Mouse (Mus musculus) liver, embryonic 11.5 days (tissue): ENCODE results near the gene Olfr1450. TPM values are rescaled to one million over a fixed set of nuclear protein-coding genes. Genes with fewer than 3 reads are reported as not detected.
"Not testable (repeated sequence)": the region's sequence is repeated elsewhere in the genome, so short reads cannot be mapped to it uniquely, and the experiment has no call there.

Experiments used
- ATAC-seq: fragments of 200-750 bp; cut with Nextera tagmentation; replicated peaks from 2 replicates; pipeline ENCODE4 v1.8.0; 2017; ENCODE audit warnings: moderate number of reproducible peaks, mild to moderate bottlenecking, moderate TSS enrichment, moderate library complexity; ENCODE audit not compliant: low FRiP score
- DNase-seq: peaks from one replicate; pipeline ENCODE4 v3.0.0-alpha.2; 2017; ENCODE audit warnings: low spot score
- H3K27ac ChIP-seq: fragments of 300-500 bp; sonication (generic); 2 replicates; pipeline ENCODE4 v1.5.1; 2014; ENCODE audit warnings: mild to moderate bottlenecking, low read depth, low read length, control low read depth
- H3K27me3 ChIP-seq: fragments of 300-500 bp; sonication (generic); replicated peaks from 2 replicates; pipeline ENCODE4 v1.6.1; 2014; ENCODE audit warnings: low read length, mixed read lengths; ENCODE audit not compliant: control insufficient read depth, insufficient read depth
- H3K36me3 ChIP-seq: fragments of 300-500 bp; sonication (generic); 2 replicates; pipeline ENCODE4 v1.6.1; 2014; ENCODE audit warnings: mild to moderate bottlenecking, low read length, moderate library complexity, mixed read lengths; ENCODE audit not compliant: control insufficient read depth, insufficient read depth
- H3K4me1 ChIP-seq: fragments of 300-500 bp; sonication (generic); replicated peaks from 2 replicates; pipeline ENCODE4 v1.6.1; 2014; ENCODE audit warnings: low read length, mixed read lengths; ENCODE audit not compliant: control insufficient read depth, insufficient read depth
- H3K4me2 ChIP-seq: fragments of 300-500 bp; sonication (generic); 2 replicates; pipeline ENCODE4 v1.6.1; 2014; ENCODE audit warnings: mild to moderate bottlenecking, control low read depth, moderate library complexity
- H3K4me3 ChIP-seq: fragments of 300-500 bp; sonication (generic); 2 replicates; pipeline ENCODE4 v1.5.1; 2014; ENCODE audit warnings: low read depth, low read length, control low read depth
- H3K9ac ChIP-seq: fragments of 300-500 bp; sonication (generic); 2 replicates; pipeline ENCODE4 v1.6.1; 2014; ENCODE audit warnings: low read depth, low read length, control low read depth
- H3K9me3 ChIP-seq: fragments of 300-500 bp; sonication (generic); 2 replicates; pipeline ENCODE4 v1.6.1; 2016; ENCODE audit warnings: low read length, inconsistent platforms, mixed read lengths; ENCODE audit not compliant: control insufficient read depth
- WGBS: fragments of 180-500 bp; shearing (Covaris S2); extraction: QIAGEN DNeasy Blood & Tissue Kit; methylation state at CpG from one replicate; pipeline ENCODE4 v1.1.7; 2014; 5-methylcytosine and 5-hydroxymethylcytosine counted together
- polyA plus RNA-seq: library from polyadenylated mRNA; unstranded; fragments of >200 nt; fragmentation: Nextera tagmentation; extraction: Ambion mirVana; gene quantifications from 2 replicates; pipeline ENCODE4 v1.2.1, GENCODE M21; 2014

The Olfr1450 gene
- polyA plus RNA-seq, result not detected in 2 replicates

GRCm38 (mm10) chr19:12949958-12950357 lies at the start of gene Olfr1450:
Gene Olfr1450, plus strand, starts transcription at chr19:12950258.
- no peak within 1 kb of the TSS for H3K27ac ChIP-seq
- no peak for ATAC-seq
- no peaks in the 10 kb centered on the region for H3K4me1 ChIP-seq
- H3K9me3 ChIP-seq, result peaks cover 4% of the 10 kb centered on the region; the same call in 1 of the 2 replicates
- H3K27me3 ChIP-seq, result no peaks in the 10 kb centered on the region
- 84% methylated on average over 1 of the region's 1 CpGs for WGBS
- no peaks in the 10 kb centered on the region for H3K36me3 ChIP-seq
- H3K9ac ChIP-seq, result no peak within 1 kb of the TSS
- no peak for DNase-seq
- no peak within 1 kb of the TSS for H3K4me3 ChIP-seq
- H3K4me2 ChIP-seq, result no peak within 1 kb of the TSS

DNA sequence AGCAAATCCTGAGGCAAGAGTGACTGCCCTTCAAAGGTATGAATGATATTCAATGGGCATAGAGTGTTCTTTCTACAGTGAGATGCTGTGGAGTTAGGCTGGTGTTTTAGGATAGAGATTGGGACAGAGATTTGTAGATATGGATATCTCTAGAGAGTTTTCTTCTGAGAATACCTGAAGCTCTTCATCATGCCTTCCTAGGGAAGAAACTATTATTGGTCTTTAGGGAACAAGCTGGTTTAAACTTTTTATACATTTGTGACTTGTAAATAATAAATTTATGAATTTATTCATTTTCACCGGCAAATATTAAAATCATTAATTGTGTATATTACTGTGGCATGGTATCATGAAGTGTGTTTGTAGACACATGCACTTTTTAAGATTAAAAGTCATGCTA lies 46.4 kb upstream of the Olfr1450 start, which contains the start of gene Olfr1447:
TSS of gene Olfr1447 (minus strand) at position 101 of the 400 bp plus-strand sequence.
- no peaks in the 10 kb centered on the region for H3K36me3 ChIP-seq
- no peaks in the 10 kb centered on the region for H3K27me3 ChIP-seq
- H3K27ac ChIP-seq, result no peak within 1 kb of the TSS
- H3K4me1 ChIP-seq, result no peaks in the 10 kb centered on the region
- ATAC-seq (no peak), DNase-seq (no peak)
- no peaks in the 10 kb centered on the region for H3K9me3 ChIP-seq
- H3K4me2 ChIP-seq, result no peak within 1 kb of the TSS
- 75% methylated on average over 1 of the region's 1 CpGs for WGBS
- H3K4me3 ChIP-seq, result no peak within 1 kb of the TSS
- H3K9ac ChIP-seq, result no peak within 1 kb of the TSS

DNA sequence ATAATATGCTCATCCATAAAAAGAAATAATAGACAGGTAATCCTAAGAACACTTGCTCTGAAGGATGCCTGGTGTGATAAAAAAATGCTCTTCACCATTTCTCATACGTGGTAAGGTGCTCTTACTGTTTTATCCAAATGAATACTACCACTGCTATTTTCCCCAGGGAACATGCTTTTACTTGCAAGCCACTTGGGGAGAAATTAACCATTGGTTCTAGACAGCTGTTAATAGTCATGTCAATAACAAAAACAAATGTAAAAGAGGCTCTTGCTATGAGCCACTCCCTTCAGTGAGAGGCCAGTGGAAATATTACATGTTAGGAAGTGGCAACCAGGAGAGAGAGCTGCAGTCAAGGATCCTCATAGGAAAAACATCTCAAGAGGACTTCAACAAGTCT lies 25.7 kb upstream of the Olfr1450 start, which contains the start of gene Olfr1448:
TSS of gene Olfr1448 (minus strand) at position 101 of the 400 bp plus-strand sequence.
- no peak within 1 kb of the TSS for H3K4me3 ChIP-seq
- no peaks in the 10 kb centered on the region for H3K9me3 ChIP-seq
- H3K27ac ChIP-seq, result no peak within 1 kb of the TSS
- no peak within 1 kb of the TSS for H3K9ac ChIP-seq
- ATAC-seq (no peak), DNase-seq (no peak)
- no peaks in the 10 kb centered on the region for H3K36me3 ChIP-seq
- no peaks in the 10 kb centered on the region for H3K27me3 ChIP-seq
- 65% methylated on average over 1 of the region's 1 CpGs for WGBS
- no peak within 1 kb of the TSS for H3K4me2 ChIP-seq
- H3K4me1 ChIP-seq, result no peaks in the 10 kb centered on the region

- ATAC-seq, result no peak
- no peak within 1 kb of the TSS for H3K4me3 ChIP-seq
- no peaks in the 10 kb centered on the region for H3K27me3 ChIP-seq
- H3K27ac ChIP-seq, result no peak within 1 kb of the TSS
- no peak within 1 kb of the TSS for H3K9ac ChIP-seq
- H3K4me2 ChIP-seq, result no peak within 1 kb of the TSS
- no peak for DNase-seq
- H3K36me3 ChIP-seq, result no peaks in the 10 kb centered on the region
- no peaks in the 10 kb centered on the region for H3K4me1 ChIP-seq
- H3K9me3 ChIP-seq, result no peaks in the 10 kb centered on the region
Observed at GRCm38 (mm10) chr19:12930540-12930939, 19.5 kb upstream of the Olfr1450 start, which contains the start of gene Olfr1449. Gene Olfr1449, plus strand, starts transcription at chr19:12930840.

DNA sequence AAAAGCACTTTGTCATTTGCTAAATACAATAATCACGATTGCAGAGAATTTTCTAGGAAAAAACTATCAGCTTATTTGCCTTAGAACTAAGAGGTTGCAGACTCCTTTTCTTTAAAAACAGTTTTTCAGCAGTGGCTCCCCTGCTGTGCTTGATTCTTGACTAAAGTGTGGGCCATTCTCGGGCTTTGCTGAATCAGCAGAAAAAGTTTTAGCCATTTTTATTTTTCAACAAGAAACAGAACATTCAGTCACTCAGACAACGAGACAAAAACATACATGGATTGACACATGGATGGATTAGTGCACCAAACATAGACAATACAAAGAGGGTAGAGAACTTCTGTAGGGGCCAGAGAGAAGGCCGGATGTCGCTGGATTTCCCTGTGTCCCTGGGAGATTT lies 20.0 kb downstream of the Olfr1450 start:
- H3K36me3 ChIP-seq, H3K4me3 ChIP-seq, H3K27me3 ChIP-seq, ATAC-seq, H3K4me2 ChIP-seq, H3K27ac ChIP-seq, DNase-seq, H3K9ac ChIP-seq, H3K9me3 ChIP-seq, H3K4me1 ChIP-seq: not testable (repeated sequence)
- 81% methylated on average over 5 of the region's 5 CpGs for WGBS

DNA sequence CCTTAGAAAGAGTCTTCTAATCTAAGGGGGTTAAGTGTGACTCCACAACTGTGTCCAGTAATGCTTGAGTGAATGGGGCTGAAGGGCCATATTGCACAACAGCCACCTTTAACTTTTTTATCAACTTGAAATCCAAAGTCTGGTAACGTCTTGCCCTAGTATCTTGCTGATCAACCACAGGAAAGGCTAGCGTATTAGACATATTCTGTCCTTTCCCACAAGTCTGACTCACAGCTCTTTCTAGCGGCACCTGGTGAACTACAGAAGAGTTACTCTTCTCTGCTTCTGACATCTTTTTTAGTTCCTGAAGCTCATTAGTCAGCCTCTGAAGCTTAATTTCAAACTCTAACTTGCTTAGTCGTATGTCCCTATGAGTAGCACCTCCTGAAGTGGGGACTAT lies 42.3 kb downstream of the Olfr1450 start:
- not testable (repeated sequence) for H3K4me2 ChIP-seq, H3K27ac ChIP-seq, ATAC-seq, H3K9me3 ChIP-seq, H3K36me3 ChIP-seq, H3K4me3 ChIP-seq, H3K9ac ChIP-seq, H3K27me3 ChIP-seq, H3K4me1 ChIP-seq, DNase-seq
- 89% methylated on average over 4 of the region's 4 CpGs for WGBS

- Histone ChIP-seq H3K4me2 (no peak within 1 kb of the TSS), H3K27me3 (no peaks in the 10 kb centered on the region), H3K9ac (no peak within 1 kb of the TSS), H3K4me1 (no peaks in the 10 kb centered on the region), H3K4me3 (no peak within 1 kb of the TSS), H3K27ac (no peak within 1 kb of the TSS), H3K9me3 (no peaks in the 10 kb centered on the region), H3K36me3 (no peaks in the 10 kb centered on the region)
- DNase-seq (no peak), ATAC-seq (no peak)
- WGBS, result 65% methylated on average over 2 of the region's 2 CpGs
Observed at GRCm38 (mm10) chr19:12994714-12995113, 44.7 kb downstream of the Olfr1450 start, which contains the start of gene Olfr1451. Gene Olfr1451, plus strand, starts transcription at chr19:12995014.

Other genes starting within 250 kb of the Olfr1450 start
- gene Cntf, start 184.6 kb upstream of the Olfr1450 start, polyA plus RNA-seq, result 0.27 and 0.78 TPM in 2 replicates
- 7.0 and 7.4 TPM in 2 replicates for gene Zfp91, start 154.1 kb upstream of the Olfr1450 start, polyA plus RNA-seq
- gene Lpxn, start 154.1 kb upstream of the Olfr1450 start, polyA plus RNA-seq, result 1.5 and 2.1 TPM in 2 replicates
- not detected in 2 replicates for gene Gm5244, start 103.6 kb upstream of the Olfr1450 start, polyA plus RNA-seq
- not detected in 2 replicates for gene Olfr1444, start 93.0 kb upstream of the Olfr1450 start, polyA plus RNA-seq
- not detected in 2 replicates for gene Olfr1445, start 66.4 kb upstream of the Olfr1450 start, polyA plus RNA-seq
- not detected in 2 replicates for gene Olfr1446, start 56.7 kb upstream of the Olfr1450 start, polyA plus RNA-seq
- not detected in 2 replicates for gene Olfr1447, start 46.5 kb upstream of the Olfr1450 start, polyA plus RNA-seq
- not detected in 2 replicates for gene Olfr1448, start 25.8 kb upstream of the Olfr1450 start, polyA plus RNA-seq
- not detected in 2 replicates for gene Olfr1449, start 19.4 kb upstream of the Olfr1450 start, polyA plus RNA-seq
- not detected in 2 replicates for gene Olfr1451, start 44.8 kb downstream of the Olfr1450 start, polyA plus RNA-seq
- gene Olfr1453, start 78.1 kb downstream of the Olfr1450 start, polyA plus RNA-seq, result not detected in 2 replicates
- gene Olfr1454, start 110.4 kb downstream of the Olfr1450 start, polyA plus RNA-seq, result not detected in 2 replicates
- gene Olfr1457, start 147.6 kb downstream of the Olfr1450 start, polyA plus RNA-seq, result not detected in 2 replicates
- not detected in 2 replicates for gene Olfr1458, start 156.5 kb downstream of the Olfr1450 start, polyA plus RNA-seq
- gene Olfr1459, start 199.3 kb downstream of the Olfr1450 start, polyA plus RNA-seq, result not detected in 2 replicates
- gene Olfr1461, start 212.7 kb downstream of the Olfr1450 start, polyA plus RNA-seq, result not detected in 2 replicates
- not detected in 2 replicates for gene Olfr1462, start 235.5 kb downstream of the Olfr1450 start, polyA plus RNA-seq